Mouse (Mus musculus): ENCODE results near the gene Zcchc14.

GRCm38 (mm10) chr8:121573275-121573674 lies 79.4 kb downstream of the Zcchc14 start:
- TF ChIP-seq CTCF (IDR thresholded peaks at IDR 0.05; ENCODE audit: low read depth, low read length) (no peak), POLR2A (IDR thresholded peaks at IDR 0.05; ENCODE audit: borderline replicate concordance, low read depth, low read length) (no peak)
